Mouse (Mus musculus) kidney, adult 2 months (tissue): ENCODE measurements at regions not wholly inside any gene's neighbourhood (a gene's known extent, or its start where the extent isn't known, plus 50 kb on each side); places are given as distances from the start of the nearest gene placed in this dataset.

Source experiments
- CTCF ChIP-seq: fragments of 200-500 bp; conservative IDR thresholded peaks from 2 replicates; pipeline ENCODE4 v1.5.1; 2011; ENCODE audit warnings: low read depth, mild to moderate bottlenecking, control low read depth, low read length, moderate library complexity, mixed read lengths; ENCODE audit not compliant: insufficient read depth, insufficient read length
- POLR2A ChIP-seq: fragments of 200-500 bp; IDR thresholded peaks from one replicate; pipeline ENCODE4 v1.6.1; 2011; ENCODE audit warnings: low read depth, low read length, control low read depth

DNA sequence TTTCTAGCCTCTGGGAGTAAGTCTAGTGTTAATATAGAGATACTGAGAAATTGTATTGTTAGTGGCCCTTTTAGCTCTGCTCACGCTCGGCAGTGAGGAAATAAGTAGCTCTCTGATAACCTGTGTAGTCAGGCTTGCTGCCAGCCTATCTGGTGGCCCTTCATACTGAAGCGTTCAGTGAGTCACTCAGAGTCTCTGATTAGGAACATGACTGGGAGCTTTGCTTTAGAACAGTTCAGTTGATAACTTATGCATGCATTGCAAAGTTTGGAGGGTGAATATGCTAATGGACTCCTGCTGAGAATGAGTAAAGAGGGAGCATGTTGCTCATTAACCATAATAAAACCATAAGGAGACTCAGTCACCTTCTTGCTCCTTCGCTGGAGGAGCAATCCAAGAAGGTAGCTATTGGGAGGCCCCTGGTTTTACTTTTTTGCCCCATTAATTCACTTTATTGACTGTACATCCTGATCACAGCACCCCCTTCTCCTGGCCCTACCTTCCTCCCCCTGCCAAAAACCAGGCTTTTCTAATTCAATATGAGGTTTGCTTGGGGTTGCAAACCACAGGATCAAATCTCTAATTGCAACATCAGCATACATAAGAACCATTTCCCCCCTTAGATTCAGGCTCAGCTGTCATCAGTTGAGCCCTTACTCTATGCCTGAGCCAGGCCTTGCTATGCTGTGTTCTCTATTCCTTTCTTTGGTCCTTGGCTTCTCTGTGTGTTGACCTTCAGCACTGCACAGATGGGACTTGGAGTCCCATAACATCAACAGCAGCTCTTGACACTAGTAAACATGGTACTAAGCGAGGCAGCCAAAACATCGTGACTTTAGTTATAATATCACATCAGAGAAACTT lies 342.3 kb downstream of the Fam84a start:
- TF ChIP-seq CTCF (no peak), POLR2A (no peak)
